Mouse (Mus musculus) heart, embryonic 16.5 days (tissue): ENCODE data around the gene Acot7. TPM values are rescaled to one million over a fixed set of nuclear protein-coding genes. Genes with fewer than 3 reads are reported as not detected.

Source experiments
- polyA plus RNA-seq: library from polyadenylated mRNA; unstranded; fragments of >200 nt; fragmentation: Nextera tagmentation; extraction: Ambion mirVana; gene quantifications from 2 replicates; pipeline ENCODE4 v1.2.1, GENCODE M21; 2015

The Acot7 gene
- polyA plus RNA-seq, 1 experiment from 2014 or later: 67.7 TPM

Other genes starting within 250 kb of the Acot7 start
- gene Dnajc11, start 244.4 kb upstream of the Acot7 start, polyA plus RNA-seq: 57.7 and 63.8 TPM in 2 replicates
- 28.8 and 31.2 TPM in 2 replicates for gene Thap3, start 189.1 kb upstream of the Acot7 start, polyA plus RNA-seq
- gene Phf13, start 181.9 kb upstream of the Acot7 start, polyA plus RNA-seq: 15.4 and 17.1 TPM in 2 replicates
- gene Klhl21, start 169.3 kb upstream of the Acot7 start, polyA plus RNA-seq: 27.2 and 33.1 TPM in 2 replicates
- 13.5 and 14.5 TPM in 2 replicates for gene Zbtb48, start 150.5 kb upstream of the Acot7 start, polyA plus RNA-seq
- 0.29 and 0.39 TPM in 2 replicates for gene Tas1r1, start 139.6 kb upstream of the Acot7 start, polyA plus RNA-seq
- 17.1 and 17.8 TPM in 2 replicates for gene Nol9, start 138.8 kb upstream of the Acot7 start, polyA plus RNA-seq
- gene Plekhg5, start 105.6 kb upstream of the Acot7 start, polyA plus RNA-seq: 11.9 and 13.4 TPM in 2 replicates
- 0.77 and 1.4 TPM in 2 replicates for gene Tnfrsf25, start 62.2 kb upstream of the Acot7 start, polyA plus RNA-seq
- gene Espn, start 25.8 kb upstream of the Acot7 start, polyA plus RNA-seq: 1.3 and 1.5 TPM in 2 replicates
- gene Hes2, start 19.3 kb upstream of the Acot7 start, polyA plus RNA-seq: 0.14 TPM in 1 of 2 replicates, not detected in the other
- 8.4 and 10.4 TPM in 2 replicates for gene Gpr153, start 96.1 kb downstream of the Acot7 start, polyA plus RNA-seq
- gene Hes3, start 113.5 kb downstream of the Acot7 start, polyA plus RNA-seq: not detected in 2 replicates
- gene Icmt, start 119.1 kb downstream of the Acot7 start, polyA plus RNA-seq: 19.3 and 23.3 TPM in 2 replicates
- 118 and 122 TPM in 2 replicates for gene Rnf207, start 140.9 kb downstream of the Acot7 start, polyA plus RNA-seq
- gene Rpl22, start 147.6 kb downstream of the Acot7 start, polyA plus RNA-seq: 186 and 190 TPM in 2 replicates
- 0.02 and 0.04 TPM in 2 replicates for gene Chd5, start 160.5 kb downstream of the Acot7 start, polyA plus RNA-seq